Mouse (Mus musculus): Measurements from ENCODE around the gene Arhgap31. TPM values are rescaled to one million over a fixed set of nuclear protein-coding genes. Genes with fewer than 3 reads are reported as not detected.

The Arhgap31 gene
- polyA plus RNA-seq, 2 experiments, result 0.88 to 1.4 TPM

- WGBS (ENCODE audit: insufficient replicate concordance), result 44% methylated on average over 6 of the region's 6 CpGs
- Histone ChIP-seq H3K27ac (no peak overlapping the region), H3K9me3 (ENCODE audit: control insufficient read depth, low read length) (no peaks in the 10 kb centered on the region), H3K4me2 (ENCODE audit: low read depth) (no peak overlapping the region), H3K9ac (replicated peaks) (no peak overlapping the region), H3K4me3 (ENCODE audit: insufficient read depth in 1 of 2, low read depth in 2 of 2, low read length in 2 of 2) (no peak overlapping the region), H3K27me3 (ENCODE audit: control insufficient read depth, insufficient read depth, low read length) (peaks cover under 1% of the 10 kb centered on the region; the same call in 1 of the 2 replicates), H3K4me1 (replicated peaks; ENCODE audit: control insufficient read depth in 2 of 2, insufficient read depth in 2 of 2, low read length in 1 of 2) (peaks cover 0 to 2% of the 10 kb centered on the region in 2 experiments; a peak in 1 of 4 replicates), H3K36me3 (replicated peaks; ENCODE audit: control insufficient read depth, insufficient read depth, low read depth) (no peaks in the 10 kb centered on the region)
- no peak for DNase-seq (ENCODE audit: low read depth in 3 of 3, low spot score in 3 of 3)
- no peak for TF ChIP-seq CTCF (IDR thresholded peaks at IDR 0.05; ENCODE audit: low read depth)
- no peak for TF ChIP-seq EP300 (IDR thresholded peaks at IDR 0.05; ENCODE audit: low read depth)
- ATAC-seq (ENCODE audit: insufficient read depth), result no peak
Observed at GRCm38 (mm10) chr16:38703501-38703900, 9.6 kb downstream of the Arhgap31 start.

- Histone ChIP-seq H3K4me2 (ENCODE audit: low read depth) (no peak overlapping the region), H3K36me3 (replicated peaks; ENCODE audit: control insufficient read depth, insufficient read depth, low read depth) (no peaks in the 10 kb centered on the region)
- TF ChIP-seq CTCF (IDR thresholded peaks at IDR 0.05; ENCODE audit: low read depth) (no peak), EP300 (IDR thresholded peaks at IDR 0.05; ENCODE audit: low read depth) (no peak)
Observed at GRCm38 (mm10) chr16:38702316-38702715, 10.8 kb downstream of the Arhgap31 start.

GRCm38 (mm10) chr16:38701492-38702185, 11.4 kb downstream of the Arhgap31 start:
- ATAC-seq (ENCODE audit: insufficient read depth), result no peak
- no peak for TF ChIP-seq EP300 (IDR thresholded peaks at IDR 0.05; ENCODE audit: low read depth)
- no peak for TF ChIP-seq CTCF (IDR thresholded peaks at IDR 0.05; ENCODE audit: low read depth)
- no peak for DNase-seq (ENCODE audit: low read depth in 3 of 3, low spot score in 3 of 3)
- WGBS (ENCODE audit: insufficient replicate concordance), result 12% methylated on average over 9 of the region's 9 CpGs
- H3K36me3 ChIP-seq (replicated peaks; ENCODE audit: control insufficient read depth, insufficient read depth, low read depth), result no peaks in the 10 kb centered on the region
- H3K9ac ChIP-seq (replicated peaks), result no peak overlapping the region
- H3K27ac ChIP-seq, result no peak overlapping the region
- H3K4me2 ChIP-seq (ENCODE audit: low read depth), result no peak overlapping the region
- H3K9me3 ChIP-seq (ENCODE audit: control insufficient read depth, low read length), result no peaks in the 10 kb centered on the region
- no peak overlapping the region for H3K4me3 ChIP-seq (ENCODE audit: insufficient read depth in 1 of 2, low read depth in 2 of 2, low read length in 2 of 2)
- peaks cover 0 to 2% of the 10 kb centered on the region in 2 experiments; a peak in 1 of 4 replicates for H3K4me1 ChIP-seq (replicated peaks; ENCODE audit: control insufficient read depth in 2 of 2, insufficient read depth in 2 of 2, low read length in 1 of 2)
- H3K27me3 ChIP-seq (ENCODE audit: control insufficient read depth, insufficient read depth, low read length), result no peaks in the 10 kb centered on the region

More at GRCm38 (mm10) chr16:38702316-38702715, 10.8 kb downstream of the Arhgap31 start:
- Histone ChIP-seq H3K4me3 (ENCODE audit: insufficient read depth in 1 of 2, low read depth in 2 of 2, low read length in 2 of 2) (no peak overlapping the region), H3K4me1 (replicated peaks; ENCODE audit: control insufficient read depth in 2 of 2, insufficient read depth in 2 of 2, low read length in 1 of 2) (peaks cover 0 to 2% of the 10 kb centered on the region in 2 experiments; a peak in 1 of 4 replicates), H3K27ac (no peak overlapping the region), H3K9me3 (ENCODE audit: control insufficient read depth, low read length) (no peaks in the 10 kb centered on the region), H3K27me3 (ENCODE audit: control insufficient read depth, insufficient read depth, low read length) (no peaks in the 10 kb centered on the region; the same call in 1 of the 2 replicates), H3K9ac (replicated peaks) (no peak overlapping the region)
- WGBS (ENCODE audit: insufficient replicate concordance), result 57% methylated on average over 3 of the region's 3 CpGs
- ATAC-seq (ENCODE audit: insufficient read depth), result no peak
- DNase-seq (ENCODE audit: low read depth in 3 of 3, low spot score in 3 of 3), result no peak

GRCm38 (mm10) chr16:38700392-38701162, 12.5 kb downstream of the Arhgap31 start:
- H3K9me3 ChIP-seq (ENCODE audit: control insufficient read depth, low read length), result no peaks in the 10 kb centered on the region
- no peak for ATAC-seq (ENCODE audit: insufficient read depth)

GRCm38 (mm10) chr16:38697611-38698010, 15.5 kb downstream of the Arhgap31 start:
- Histone ChIP-seq H3K4me1 (replicated peaks; ENCODE audit: control insufficient read depth in 2 of 2, insufficient read depth in 2 of 2, low read length in 1 of 2) (peaks cover 0 to 2% of the 10 kb centered on the region in 2 experiments; a peak in 1 of 4 replicates), H3K27ac (no peak overlapping the region), H3K9me3 (ENCODE audit: control insufficient read depth, low read length) (no peaks in the 10 kb centered on the region), H3K27me3 (ENCODE audit: control insufficient read depth, insufficient read depth, low read length) (no peaks in the 10 kb centered on the region), H3K9ac (replicated peaks) (no peak overlapping the region), H3K4me3 (ENCODE audit: insufficient read depth in 1 of 2, low read depth in 2 of 2, low read length in 2 of 2) (no peak overlapping the region), H3K4me2 (ENCODE audit: low read depth) (no peak overlapping the region), H3K36me3 (replicated peaks; ENCODE audit: control insufficient read depth, insufficient read depth, low read depth) (no peaks in the 10 kb centered on the region)
- ATAC-seq (ENCODE audit: insufficient read depth), result no peak
- TF ChIP-seq CTCF (IDR thresholded peaks at IDR 0.05; ENCODE audit: low read depth) (no peak), EP300 (IDR thresholded peaks at IDR 0.05; ENCODE audit: low read depth) (no peak)
- WGBS (ENCODE audit: insufficient replicate concordance), result 68% methylated on average over 5 of the region's 5 CpGs
- no peak for DNase-seq (ENCODE audit: low read depth in 3 of 3, low spot score in 3 of 3)

More at GRCm38 (mm10) chr16:38700392-38701162, 12.5 kb downstream of the Arhgap31 start:
- no peak for DNase-seq (ENCODE audit: low read depth in 3 of 3, low spot score in 3 of 3)
- WGBS (ENCODE audit: insufficient replicate concordance), result 50% methylated on average over 16 of the region's 16 CpGs
- Histone ChIP-seq H3K27ac (no peak overlapping the region), H3K9ac (replicated peaks) (no peak overlapping the region), H3K36me3 (replicated peaks; ENCODE audit: control insufficient read depth, insufficient read depth, low read depth) (no peaks in the 10 kb centered on the region), H3K27me3 (ENCODE audit: control insufficient read depth, insufficient read depth, low read length) (no peaks in the 10 kb centered on the region), H3K4me1 (replicated peaks; ENCODE audit: control insufficient read depth in 2 of 2, insufficient read depth in 2 of 2, low read length in 1 of 2) (peaks cover 0 to 2% of the 10 kb centered on the region in 2 experiments; a peak in 1 of 4 replicates), H3K4me2 (ENCODE audit: low read depth) (no peak overlapping the region), H3K4me3 (ENCODE audit: insufficient read depth in 1 of 2, low read depth in 2 of 2, low read length in 2 of 2) (no peak overlapping the region)
- TF ChIP-seq CTCF (IDR thresholded peaks at IDR 0.05; ENCODE audit: low read depth) (no peak), EP300 (IDR thresholded peaks at IDR 0.05; ENCODE audit: low read depth) (no peak)
